Mouse (Mus musculus): ENCODE data around the gene Htra1.

- TF ChIP-seq CTCF (conservative IDR thresholded peaks at IDR 0.05; ENCODE audit: low read length) (no peak), POU5F1 (IDR thresholded peaks at IDR 0.05; ENCODE audit: borderline replicate concordance, low read length) (no peak), NANOG (IDR thresholded peaks at IDR 0.05; ENCODE audit: borderline replicate concordance, low read length) (no peak)
These were observed 32.0 kb downstream of the Htra1 start for GRCm38 (mm10) chr7:130967901-130968300.
